Mouse (Mus musculus) bone marrow, adult 2 months (tissue): ENCODE data around the gene Sf3b3.

Experiments
- CTCF ChIP-seq: fragments of 200-500 bp; IDR thresholded peaks from 2 replicates; pipeline ENCODE4 v1.5.1; 2011; ENCODE audit warnings: low read length, control low read depth; ENCODE audit not compliant: control insufficient read depth, insufficient read depth
- POLR2A ChIP-seq: fragments of 200-500 bp; IDR thresholded peaks from 2 replicates; pipeline ENCODE4 v1.6.1; 2011; ENCODE audit warnings: low read depth, mild to moderate bottlenecking, control low read depth, low read length, borderline replicate concordance; ENCODE audit not compliant: control insufficient read depth

- TF ChIP-seq CTCF (no peak), POLR2A (no peak)
Observed at GRCm38 (mm10) chr8:110806146-110806545, 40.4 kb downstream of the Sf3b3 start.
